Mouse (Mus musculus) limb, embryonic 12.5 days (tissue): ENCODE results near the gene Nol4l. TPM values are rescaled to one million over a fixed set of nuclear protein-coding genes. Genes with fewer than 3 reads are reported as not detected.
A peak's percentile ranks its signal among the peaks of the same experiment; 100 is the strongest.

Source experiments
- ATAC-seq: fragments of 200-750 bp; cut with Nextera tagmentation; 2 replicates; pipeline ENCODE4 v1.8.0; 2017; ENCODE audit warnings: low read depth, moderate TSS enrichment; ENCODE audit not compliant: insufficient number of reproducible peaks, insufficient read depth, low FRiP score, low TSS enrichment
- H3K27ac ChIP-seq: fragments of 300-500 bp; sonication (generic); 2 replicates; pipeline ENCODE4 v1.5.1; 2016; ENCODE audit warnings: mild to moderate bottlenecking, moderate library complexity
- H3K27me3 ChIP-seq: fragments of 300-500 bp; sonication (generic); 2 replicates; pipeline ENCODE4 v1.6.1; 2016; ENCODE audit warnings: mild to moderate bottlenecking, moderate library complexity
- H3K36me3 ChIP-seq: fragments of 300-500 bp; sonication (generic); 2 replicates; pipeline ENCODE4 v1.6.1; 2016; ENCODE audit warnings: mild to moderate bottlenecking, moderate library complexity
- H3K4me1 ChIP-seq: fragments of 300-500 bp; sonication (generic); replicated peaks from 2 replicates; pipeline ENCODE4 v1.6.1; 2016
- H3K4me2 ChIP-seq: fragments of 300-500 bp; sonication (generic); 2 replicates; pipeline ENCODE4 v1.6.1; 2016; ENCODE audit warnings: mild to moderate bottlenecking, moderate library complexity
- H3K4me3 ChIP-seq: fragments of 300-500 bp; sonication (generic); replicated peaks from 2 replicates; pipeline ENCODE4 v1.5.1; 2016; ENCODE audit warnings: mild to moderate bottlenecking
- H3K9ac ChIP-seq: fragments of 300-500 bp; sonication (generic); replicated peaks from 2 replicates; pipeline ENCODE4 v1.6.1; 2016; ENCODE audit warnings: mild to moderate bottlenecking, moderate library complexity
- H3K9me3 ChIP-seq: fragments of 300-500 bp; sonication (generic); 2 replicates; pipeline ENCODE4 v1.6.1; 2016; ENCODE audit warnings: mild to moderate bottlenecking, moderate library complexity
- WGBS: fragments of 180-500 bp; shearing (Covaris S2); methylation state at CpG from one replicate; pipeline ENCODE4 v1.1.7; 2016; 5-methylcytosine and 5-hydroxymethylcytosine counted together
- polyA plus RNA-seq: library from polyadenylated mRNA; unstranded; fragments of >200 nt; fragmentation: Nextera tagmentation; extraction: Ambion mirVana; gene quantifications from 2 replicates; pipeline ENCODE4 v1.2.1, GENCODE M21; 2016

Gene Nol4l
- polyA plus RNA-seq, 1 experiment from 2014 or later = 12.5 TPM

GRCm38 (mm10) chr2:153428485-153428884 is 101.3 kb downstream of the Nol4l start:
- Histone ChIP-seq H3K27me3 (no peaks in the 10 kb centered on the region), H3K4me1 (peaks cover 30% of the 10 kb centered on the region), H3K9ac (no peak overlapping the region), H3K4me3 (no peak overlapping the region), H3K4me2 (no peak overlapping the region), H3K27ac (no peak overlapping the region), H3K9me3 (no peaks in the 10 kb centered on the region), H3K36me3 (peaks cover 77% of the 10 kb centered on the region)
- 62% methylated on average over 2 of the region's 2 CpGs for WGBS
- no peak for ATAC-seq

- 0 out of 2 replicates have a peak overlapping the region, but pooled peaks have one; percentile 4 for H3K9ac ChIP-seq
- no peaks in the 10 kb centered on the region for H3K27me3 ChIP-seq
- ATAC-seq = no peak
- WGBS = 8% methylated on average over 2 of the region's 2 CpGs
- peaks cover 67% of the 10 kb centered on the region for H3K36me3 ChIP-seq
- no peaks in the 10 kb centered on the region for H3K9me3 ChIP-seq
- H3K27ac ChIP-seq = peak overlapping the region; percentile 37; the same call in 1 of the 2 replicates
- no peak overlapping the region for H3K4me3 ChIP-seq
- peaks cover 26% of the 10 kb centered on the region for H3K4me1 ChIP-seq
- H3K4me2 ChIP-seq = no peak overlapping the region
These were observed 102.8 kb downstream of the Nol4l start for GRCm38 (mm10) chr2:153426931-153427330.

- WGBS = 72% methylated on average over 9 of the region's 9 CpGs
- Histone ChIP-seq H3K27ac (0 out of 2 replicates have a peak overlapping the region, but pooled peaks have one; percentile 2), H3K9ac (no peak overlapping the region; the same call in 1 of the 2 replicates), H3K4me3 (no peak overlapping the region), H3K4me2 (no peak overlapping the region), H3K9me3 (no peaks in the 10 kb centered on the region), H3K36me3 (peaks cover 59% of the 10 kb centered on the region), H3K27me3 (no peaks in the 10 kb centered on the region), H3K4me1 (peaks cover 26% of the 10 kb centered on the region)
- ATAC-seq = no peak
These were observed 103.6 kb downstream of the Nol4l start for GRCm38 (mm10) chr2:153425998-153426670.

GRCm38 (mm10) chr2:153425124-153425844 is 104.5 kb downstream of the Nol4l start:
- 76% methylated on average over 4 of the region's 4 CpGs for WGBS
- Histone ChIP-seq H3K4me1 (peaks cover 26% of the 10 kb centered on the region), H3K4me3 (no peak overlapping the region), H3K4me2 (no peak overlapping the region), H3K36me3 (peaks cover 57% of the 10 kb centered on the region), H3K27ac (no peak overlapping the region), H3K27me3 (no peaks in the 10 kb centered on the region), H3K9me3 (no peaks in the 10 kb centered on the region), H3K9ac (no peak overlapping the region)
- ATAC-seq = no peak

GRCm38 (mm10) chr2:153424557-153424956 is 105.2 kb downstream of the Nol4l start:
- Histone ChIP-seq H3K4me1 (peaks cover 26% of the 10 kb centered on the region), H3K36me3 (peaks cover 57% of the 10 kb centered on the region), H3K9ac (0 out of 2 replicates have a peak overlapping the region, but pooled peaks have one; percentile 8), H3K27ac (no peak overlapping the region), H3K4me2 (no peak overlapping the region), H3K4me3 (no peak overlapping the region), H3K27me3 (no peaks in the 10 kb centered on the region), H3K9me3 (no peaks in the 10 kb centered on the region)
- 81% methylated on average over 8 of the region's 8 CpGs for WGBS
- ATAC-seq = no peak

- Histone ChIP-seq H3K4me3 (no peak overlapping the region), H3K9ac (no peak overlapping the region), H3K4me1 (peaks cover 26% of the 10 kb centered on the region), H3K9me3 (no peaks in the 10 kb centered on the region), H3K27ac (0 out of 2 replicates have a peak overlapping the region, but pooled peaks have one; percentile 7), H3K27me3 (no peaks in the 10 kb centered on the region), H3K36me3 (peaks cover 57% of the 10 kb centered on the region), H3K4me2 (no peak overlapping the region)
- no peak for ATAC-seq
- 92% methylated on average over 3 of the region's 3 CpGs for WGBS
These were observed 106.7 kb downstream of the Nol4l start for GRCm38 (mm10) chr2:153423113-153423512.

- no peak overlapping the region for H3K27ac ChIP-seq
- 0 out of 2 replicates have a peak, but pooled peaks have one; percentile 16 for ATAC-seq
- no peak overlapping the region for H3K9ac ChIP-seq
- H3K4me2 ChIP-seq = no peak overlapping the region
- 29% methylated on average over 5 of the region's 5 CpGs for WGBS
- H3K9me3 ChIP-seq = no peaks in the 10 kb centered on the region
- H3K27me3 ChIP-seq = no peaks in the 10 kb centered on the region
- H3K36me3 ChIP-seq = peaks cover 65% of the 10 kb centered on the region
- no peak overlapping the region for H3K4me3 ChIP-seq
- peaks cover 23% of the 10 kb centered on the region for H3K4me1 ChIP-seq
These were observed 107.7 kb downstream of the Nol4l start for GRCm38 (mm10) chr2:153422051-153422450.

GRCm38 (mm10) chr2:153421233-153421632 is 108.5 kb downstream of the Nol4l start:
- Histone ChIP-seq H3K36me3 (peaks cover 73% of the 10 kb centered on the region), H3K4me3 (no peak overlapping the region), H3K4me1 (peaks cover 17% of the 10 kb centered on the region), H3K27me3 (no peaks in the 10 kb centered on the region), H3K9me3 (no peaks in the 10 kb centered on the region), H3K4me2 (no peak overlapping the region), H3K27ac (no peak overlapping the region), H3K9ac (no peak overlapping the region)
- ATAC-seq = no peak

- ATAC-seq = no peak
- peaks cover 12% of the 10 kb centered on the region for H3K4me1 ChIP-seq
- H3K27me3 ChIP-seq = no peaks in the 10 kb centered on the region
- no peak overlapping the region for H3K27ac ChIP-seq
- no peak overlapping the region for H3K4me2 ChIP-seq
- no peak overlapping the region for H3K4me3 ChIP-seq
- peaks cover 75% of the 10 kb centered on the region for H3K36me3 ChIP-seq
- 96% methylated on average over 1 of the region's 1 CpGs for WGBS
- H3K9me3 ChIP-seq = no peaks in the 10 kb centered on the region
- no peak overlapping the region for H3K9ac ChIP-seq
These were observed 111.4 kb downstream of the Nol4l start for GRCm38 (mm10) chr2:153418381-153418780.

- ATAC-seq = no peak
- Histone ChIP-seq H3K27me3 (no peaks in the 10 kb centered on the region), H3K27ac (no peak overlapping the region), H3K4me2 (no peak overlapping the region), H3K4me1 (peaks cover 10% of the 10 kb centered on the region), H3K4me3 (no peak overlapping the region), H3K9me3 (no peaks in the 10 kb centered on the region), H3K36me3 (peaks cover 81% of the 10 kb centered on the region), H3K9ac (no peak overlapping the region)
- WGBS = 95% methylated on average over 12 of the region's 12 CpGs
These were observed 111.9 kb downstream of the Nol4l start for GRCm38 (mm10) chr2:153417841-153418240.

GRCm38 (mm10) chr2:153414607-153415006 is 115.2 kb downstream of the Nol4l start:
- H3K9me3 ChIP-seq = no peaks in the 10 kb centered on the region
- H3K9ac ChIP-seq = no peak overlapping the region
- no peak overlapping the region for H3K27ac ChIP-seq
- no peak overlapping the region for H3K4me2 ChIP-seq
- no peak for ATAC-seq
- no peaks in the 10 kb centered on the region for H3K4me1 ChIP-seq
- WGBS = 37% methylated on average over 2 of the region's 2 CpGs
- H3K36me3 ChIP-seq = peaks cover 97% of the 10 kb centered on the region
- H3K27me3 ChIP-seq = no peaks in the 10 kb centered on the region
- H3K4me3 ChIP-seq = no peak overlapping the region
